Mouse (Mus musculus) midbrain, embryonic 10.5 days (tissue): ENCODE results near the gene Tob1. TPM values are rescaled to one million over a fixed set of nuclear protein-coding genes. Genes with fewer than 3 reads are reported as not detected.

ENCODE experiments used
- DNase-seq: peaks from one replicate; pipeline ENCODE4 v3.0.0-alpha.2; 2017; ENCODE audit warnings: low spot score
- H3K27ac ChIP-seq: fragments of 300-500 bp; sonication (generic); replicated peaks from 2 replicates; pipeline ENCODE4 v1.5.1; 2016; ENCODE audit warnings: mild to moderate bottlenecking
- H3K27me3 ChIP-seq: fragments of 300-500 bp; sonication (generic); 2 replicates; pipeline ENCODE4 v1.6.1; 2016; ENCODE audit warnings: low read depth, mild to moderate bottlenecking; ENCODE audit not compliant: poor library complexity, severe bottlenecking
- H3K36me3 ChIP-seq: fragments of 300-500 bp; sonication (generic); 2 replicates; pipeline ENCODE4 v1.6.1; 2016; ENCODE audit warnings: mild to moderate bottlenecking, moderate library complexity
- H3K4me1 ChIP-seq: fragments of 300-500 bp; sonication (generic); 2 replicates; pipeline ENCODE4 v1.6.1; 2016
- H3K4me3 ChIP-seq: fragments of 300-500 bp; sonication (generic); 2 replicates; pipeline ENCODE4 v1.5.1; 2016; ENCODE audit warnings: mild to moderate bottlenecking, moderate library complexity
- H3K9me3 ChIP-seq: fragments of 300-500 bp; sonication (generic); replicated peaks from 2 replicates; pipeline ENCODE4 v1.6.1; 2016; ENCODE audit warnings: mild to moderate bottlenecking
- WGBS: fragments of 180-500 bp; shearing (Covaris S2); methylation state at CpG from one replicate; pipeline ENCODE4 v1.1.7; 2016; 5-methylcytosine and 5-hydroxymethylcytosine counted together
- polyA plus RNA-seq: library from polyadenylated mRNA; unstranded; fragments of >200 nt; fragmentation: Nextera tagmentation; extraction: Ambion mirVana; gene quantifications from 2 replicates; pipeline ENCODE4 v1.2.1, GENCODE M21; 2016

Tob1 gene
- polyA plus RNA-seq, 1 experiment from 2014 or later: 18.4 TPM

DNA sequence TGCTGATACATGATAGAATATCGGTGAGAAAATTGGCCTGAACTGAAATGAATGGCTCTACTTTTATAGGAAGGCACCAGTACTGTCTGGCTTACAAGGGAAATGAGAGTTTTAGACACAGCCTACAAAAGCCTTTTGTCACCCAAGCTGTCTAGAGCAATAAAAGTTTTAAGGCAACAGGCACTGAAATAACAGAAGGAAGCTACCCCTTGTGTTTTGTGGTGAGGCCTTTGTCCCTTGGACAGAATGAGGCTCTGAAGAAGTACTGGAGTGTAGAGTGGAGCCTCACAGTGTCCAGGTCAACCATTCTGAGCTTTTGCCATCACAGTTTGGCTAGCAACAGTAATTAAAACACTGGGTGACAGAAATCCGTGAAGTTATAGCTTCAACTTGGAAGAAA, 5.0 kb downstream of the Tob1 start:
- Histone ChIP-seq H3K4me3 (no peak overlapping the region), H3K27ac (peak overlapping the region; percentile 64), H3K27me3 (no peaks in the 10 kb centered on the region), H3K9me3 (no peaks in the 10 kb centered on the region), H3K36me3 (peaks cover 23% of the 10 kb centered on the region), H3K4me1 (peaks cover 58% of the 10 kb centered on the region)
- 51% methylated on average over 2 of the region's 2 CpGs for WGBS
- peak; percentile 11 for DNase-seq

DNA sequence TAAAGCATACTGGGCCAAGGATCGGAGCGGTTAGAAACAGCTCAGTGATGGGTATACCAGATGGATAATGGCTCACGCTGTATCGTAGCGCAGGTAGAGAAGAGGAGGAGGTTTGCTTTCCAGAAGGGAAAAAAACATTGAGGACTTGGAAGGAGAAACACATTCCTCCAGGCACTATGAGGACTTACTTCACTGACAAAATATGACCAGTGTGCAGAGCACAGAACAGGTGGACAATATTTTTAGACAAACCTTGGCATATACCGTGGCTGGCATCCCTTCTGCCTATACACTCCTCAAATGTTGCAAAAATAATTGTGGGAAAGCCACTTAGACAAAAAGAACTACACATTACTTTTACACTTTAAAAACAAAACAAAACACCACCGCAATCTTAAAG, 10.0 kb downstream of the Tob1 start:
- Histone ChIP-seq H3K9me3 (no peaks in the 10 kb centered on the region), H3K4me1 (peaks cover 25% of the 10 kb centered on the region), H3K27me3 (no peaks in the 10 kb centered on the region), H3K27ac (no peak overlapping the region), H3K4me3 (no peak overlapping the region), H3K36me3 (no peaks in the 10 kb centered on the region)
- no peak for DNase-seq
- WGBS: 96% methylated on average over 7 of the region's 7 CpGs

DNA sequence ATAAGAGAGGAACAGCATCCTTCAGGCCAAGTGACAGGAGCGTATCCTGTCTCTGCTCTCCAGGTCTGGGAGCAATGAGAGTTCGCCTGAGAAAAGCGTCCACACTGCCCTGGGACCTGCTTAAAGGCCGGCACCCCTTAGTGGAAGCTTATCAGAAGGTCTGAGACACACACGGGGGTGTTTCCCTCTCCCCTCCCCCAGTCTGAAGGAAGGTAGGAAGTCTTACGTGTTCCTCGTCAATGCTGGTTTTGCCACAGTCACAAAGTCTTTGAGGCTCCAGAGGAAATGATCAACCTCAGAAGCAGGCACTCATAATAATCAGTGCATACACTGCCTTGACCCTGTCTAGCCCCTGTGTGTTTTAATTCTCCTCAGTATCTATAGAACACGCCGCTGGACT, 12.3 kb downstream of the Tob1 start:
- peaks cover 17% of the 10 kb centered on the region for H3K4me1 ChIP-seq
- H3K36me3 ChIP-seq: no peaks in the 10 kb centered on the region

DNA sequence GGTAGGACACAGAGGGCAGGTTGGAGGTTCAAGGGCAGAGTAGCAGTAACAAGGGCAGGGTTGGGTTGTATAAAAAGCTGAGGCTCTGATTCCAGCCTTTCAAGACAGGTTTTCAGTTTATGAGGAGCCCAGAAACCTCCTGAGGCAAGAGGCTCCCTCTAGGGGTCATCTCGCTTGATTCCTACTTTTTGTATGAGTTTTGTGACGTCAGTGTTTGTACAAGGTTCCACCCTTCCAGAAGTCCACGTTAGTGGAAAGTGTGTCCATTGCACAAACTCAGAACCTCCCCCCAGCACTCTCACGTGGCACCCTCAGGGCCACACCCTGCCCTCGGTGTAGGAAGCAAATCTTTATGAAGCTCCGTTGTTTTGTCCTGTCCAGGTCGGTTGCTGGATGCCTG, 14.7 kb downstream of the Tob1 start:
- Histone ChIP-seq H3K4me3 (no peak overlapping the region), H3K27me3 (no peaks in the 10 kb centered on the region), H3K27ac (no peak overlapping the region), H3K4me1 (peaks cover 18% of the 10 kb centered on the region), H3K36me3 (no peaks in the 10 kb centered on the region), H3K9me3 (no peaks in the 10 kb centered on the region)
- WGBS: 49% methylated on average over 7 of the region's 7 CpGs
- peak; percentile 14 for DNase-seq

More for the DNA sequence above, 12.3 kb downstream of the Tob1 start:
- no peaks in the 10 kb centered on the region for H3K9me3 ChIP-seq
- no peak overlapping the region for H3K4me3 ChIP-seq
- DNase-seq: no peak
- 83% methylated on average over 9 of the region's 9 CpGs for WGBS
- H3K27me3 ChIP-seq: no peaks in the 10 kb centered on the region
- H3K27ac ChIP-seq: no peak overlapping the region

DNA sequence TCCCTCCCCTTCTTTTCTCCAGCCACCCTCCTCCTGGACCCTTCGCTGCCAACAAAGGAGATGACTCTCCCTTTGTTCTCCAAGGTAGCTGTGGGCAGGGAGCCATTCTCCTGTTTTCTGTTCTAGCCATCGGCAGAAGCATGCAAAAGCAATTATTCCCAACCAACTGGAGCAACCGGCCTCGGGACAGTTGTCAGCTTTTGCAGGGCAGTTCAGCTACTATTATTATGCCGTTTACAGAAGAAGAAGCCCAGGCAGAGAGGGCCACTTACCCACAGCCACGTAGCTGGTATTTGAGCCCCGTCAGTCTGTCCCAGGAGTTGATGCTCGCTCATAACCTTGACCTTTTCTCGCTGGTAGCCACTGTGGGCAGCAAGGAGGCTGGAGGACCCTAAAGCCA, 17.2 kb downstream of the Tob1 start:
- Histone ChIP-seq H3K27ac (peak overlapping the region; percentile 61; the same call in 1 of the 2 replicates), H3K9me3 (no peaks in the 10 kb centered on the region), H3K4me1 (peaks cover 32% of the 10 kb centered on the region), H3K27me3 (no peaks in the 10 kb centered on the region), H3K36me3 (no peaks in the 10 kb centered on the region), H3K4me3 (no peak overlapping the region)
- peak; percentile 11 for DNase-seq
- WGBS: 56% methylated on average over 9 of the region's 9 CpGs

DNA sequence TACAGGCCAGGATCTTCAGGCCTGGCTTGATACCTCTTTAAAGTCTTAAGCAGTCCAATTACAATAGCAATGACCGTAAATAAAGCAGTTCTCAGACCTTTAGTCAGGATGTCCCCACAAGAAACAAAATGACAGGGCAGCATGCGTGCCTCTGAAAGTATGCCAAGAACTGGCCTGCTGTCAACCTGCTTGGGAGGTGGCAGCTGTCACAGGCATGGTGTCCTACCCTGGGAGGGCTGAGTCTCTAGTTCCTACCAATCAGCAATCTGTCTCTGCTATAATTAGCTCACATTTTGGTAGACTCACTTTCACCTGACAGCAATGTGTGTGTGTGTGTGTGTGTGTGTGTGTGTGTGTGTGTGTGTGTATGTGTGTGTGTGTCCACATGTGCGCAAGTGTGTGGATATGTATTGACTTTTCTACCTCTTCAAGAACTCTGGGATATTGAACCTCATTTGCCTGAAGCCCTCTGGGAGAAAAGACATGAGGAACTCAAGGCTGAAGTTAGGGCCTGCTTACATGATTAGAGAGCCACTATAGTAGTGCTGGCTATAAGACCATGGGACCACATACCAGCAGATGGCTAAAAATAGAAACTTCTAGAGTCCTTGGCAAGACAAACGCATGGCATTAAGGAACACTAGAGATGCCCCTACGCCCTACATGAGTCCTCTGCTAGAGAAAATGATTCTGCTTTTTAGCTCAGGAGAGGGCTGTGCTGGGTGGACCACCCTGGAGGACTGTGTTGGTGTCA, 18.1 kb downstream of the Tob1 start:
- Histone ChIP-seq H3K36me3 (no peaks in the 10 kb centered on the region), H3K4me1 (peaks cover 40% of the 10 kb centered on the region), H3K4me3 (no peak overlapping the region), H3K27me3 (no peaks in the 10 kb centered on the region), H3K27ac (no peak overlapping the region), H3K9me3 (no peaks in the 10 kb centered on the region)
- 92% methylated on average over 5 of the region's 5 CpGs for WGBS
- DNase-seq: no peak

DNA sequence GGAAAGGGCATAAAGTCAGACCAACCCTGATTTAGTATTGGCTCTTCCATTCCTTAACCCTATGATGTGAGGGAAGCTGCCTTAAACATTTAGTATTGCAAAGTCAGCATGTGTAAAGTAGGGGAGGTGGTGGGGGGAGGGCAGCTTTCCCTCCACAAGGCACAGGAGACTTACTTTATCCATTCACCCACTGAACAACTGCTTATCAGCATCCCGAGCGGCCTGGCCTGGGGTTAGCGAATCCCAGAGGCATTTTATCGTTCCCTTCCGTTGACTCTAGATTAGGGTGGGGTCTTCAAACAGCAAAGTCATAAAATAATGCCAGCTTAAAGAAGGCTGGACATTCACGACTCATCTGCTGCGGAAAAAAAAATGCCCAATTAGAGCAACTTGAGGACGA, 19.0 kb downstream of the Tob1 start:
- 86% methylated on average over 8 of the region's 8 CpGs for WGBS
- H3K36me3 ChIP-seq: no peaks in the 10 kb centered on the region
- H3K4me1 ChIP-seq: peaks cover 41% of the 10 kb centered on the region
- no peaks in the 10 kb centered on the region for H3K9me3 ChIP-seq
- no peak overlapping the region for H3K4me3 ChIP-seq
- no peaks in the 10 kb centered on the region for H3K27me3 ChIP-seq
- no peak for DNase-seq
- no peak overlapping the region for H3K27ac ChIP-seq

DNA sequence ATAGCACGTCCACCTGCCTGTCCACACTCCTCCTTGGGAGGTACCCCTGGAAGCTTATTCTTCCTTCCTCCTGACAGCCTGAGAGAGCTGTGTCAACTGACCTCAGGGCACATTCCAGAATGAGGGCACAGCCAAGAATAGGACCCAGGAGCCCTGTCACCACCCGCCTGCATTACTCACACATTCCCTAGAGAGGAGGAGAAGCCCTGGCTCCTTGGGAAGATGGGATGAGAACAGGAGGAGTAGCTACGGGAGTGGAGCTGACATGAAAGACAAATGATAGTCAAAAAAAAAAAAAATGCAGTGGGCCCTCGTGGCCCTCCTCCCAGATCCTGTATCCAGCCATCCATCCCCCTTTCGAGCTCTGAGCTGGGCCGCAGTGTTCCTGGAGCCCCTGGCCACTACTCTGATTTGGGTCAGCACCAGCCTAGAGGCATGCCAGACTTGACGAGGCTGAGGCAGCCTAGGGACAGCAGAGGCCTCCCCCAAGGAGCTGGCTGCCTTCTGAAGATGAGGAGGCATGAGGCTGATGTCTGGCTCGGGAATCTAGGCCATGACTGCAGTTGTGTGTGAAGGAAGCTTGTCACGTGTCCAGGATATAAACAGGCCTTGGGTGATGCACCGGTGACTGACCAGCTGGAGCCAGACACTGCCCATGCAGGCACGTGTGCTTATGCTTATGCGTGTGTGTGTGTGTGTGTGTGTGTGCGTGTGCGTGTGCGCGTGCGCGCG, 20.7 kb downstream of the Tob1 start:
- WGBS: 80% methylated on average over 19 of the region's 19 CpGs
- no peaks in the 10 kb centered on the region for H3K27me3 ChIP-seq
- H3K27ac ChIP-seq: no peak overlapping the region; the same call in none of the 2 replicates
- H3K9me3 ChIP-seq: no peaks in the 10 kb centered on the region
- no peak for DNase-seq
- no peaks in the 10 kb centered on the region for H3K36me3 ChIP-seq
- no peak overlapping the region for H3K4me3 ChIP-seq
- peaks cover 50% of the 10 kb centered on the region for H3K4me1 ChIP-seq

DNA sequence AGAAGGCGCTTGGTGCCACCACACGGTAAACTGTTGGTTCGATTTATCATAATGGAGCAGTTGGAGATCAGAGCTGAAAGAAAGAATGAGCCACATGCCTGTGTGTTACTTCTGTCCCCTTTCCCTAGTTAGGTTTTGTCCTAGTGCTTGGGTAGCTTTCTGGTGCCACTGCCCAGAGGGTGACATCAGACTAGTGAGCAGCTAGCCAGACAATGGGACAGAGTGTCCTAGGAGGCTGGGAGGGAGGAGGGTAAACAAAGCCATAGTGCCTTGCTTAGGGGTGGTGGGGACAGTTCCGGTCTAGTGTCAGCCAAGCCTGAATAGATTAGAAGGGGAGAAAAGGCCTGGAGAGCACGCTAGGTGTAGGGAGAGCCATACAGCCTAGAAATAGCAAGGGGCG, 22.2 kb downstream of the Tob1 start:
- Histone ChIP-seq H3K36me3 (no peaks in the 10 kb centered on the region), H3K27ac (peak overlapping the region; percentile 80), H3K27me3 (no peaks in the 10 kb centered on the region), H3K4me1 (peaks cover 42% of the 10 kb centered on the region), H3K4me3 (no peak overlapping the region), H3K9me3 (no peaks in the 10 kb centered on the region)
- 61% methylated on average over 6 of the region's 6 CpGs for WGBS
- no peak for DNase-seq

DNA sequence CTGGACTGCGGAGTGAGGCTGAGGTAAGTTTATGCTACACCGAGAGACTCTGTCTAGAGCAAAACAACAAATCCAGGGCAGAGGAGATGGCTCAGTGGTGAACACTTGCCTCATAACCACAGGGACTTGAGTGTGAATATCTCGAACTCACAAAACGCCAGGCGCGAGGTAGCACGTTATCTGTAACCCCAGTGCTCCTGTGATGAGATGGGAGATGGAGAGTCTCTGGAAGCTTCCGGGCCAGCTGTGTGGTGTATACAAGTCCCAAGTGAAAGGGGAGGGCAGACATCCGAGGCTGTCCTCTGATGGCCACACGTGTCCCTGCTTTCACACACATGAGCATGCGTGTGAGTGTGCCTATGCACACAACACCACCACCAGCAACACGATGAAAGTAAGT, 23.1 kb downstream of the Tob1 start:
- WGBS: 92% methylated on average over 12 of the region's 12 CpGs
- DNase-seq: no peak
- H3K4me1 ChIP-seq: peaks cover 35% of the 10 kb centered on the region
- no peak overlapping the region for H3K4me3 ChIP-seq
- H3K27me3 ChIP-seq: no peaks in the 10 kb centered on the region
- H3K36me3 ChIP-seq: no peaks in the 10 kb centered on the region
- peak overlapping the region; percentile 80; the same call in 1 of the 2 replicates for H3K27ac ChIP-seq
- H3K9me3 ChIP-seq: no peaks in the 10 kb centered on the region

DNA sequence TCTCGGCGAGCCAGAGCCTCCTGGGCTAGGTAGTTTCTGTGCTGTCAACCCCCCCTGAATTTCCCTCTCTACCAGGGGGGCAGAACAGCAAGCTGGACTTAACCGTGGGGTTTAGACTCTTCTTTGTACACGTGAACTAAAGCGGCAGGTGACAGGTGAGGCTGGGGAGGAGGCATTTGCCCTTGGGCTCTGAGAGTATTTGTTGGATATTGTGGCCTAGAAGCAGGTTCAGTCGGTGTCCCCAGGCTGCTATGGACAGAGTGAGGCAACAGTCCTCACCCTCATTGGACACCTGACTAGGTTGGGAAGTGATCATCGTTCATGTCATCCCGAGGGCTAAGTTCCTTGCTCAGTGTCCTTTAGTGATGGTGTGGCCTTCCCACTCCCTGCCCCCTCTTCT, 23.6 kb downstream of the Tob1 start:
- no peaks in the 10 kb centered on the region for H3K36me3 ChIP-seq
- no peak overlapping the region for H3K4me3 ChIP-seq
- no peaks in the 10 kb centered on the region for H3K9me3 ChIP-seq
- 93% methylated on average over 8 of the region's 8 CpGs for WGBS
- H3K27ac ChIP-seq: peak overlapping the region; percentile 81
- no peaks in the 10 kb centered on the region for H3K27me3 ChIP-seq
- H3K4me1 ChIP-seq: peaks cover 40% of the 10 kb centered on the region
- no peak for DNase-seq

DNA sequence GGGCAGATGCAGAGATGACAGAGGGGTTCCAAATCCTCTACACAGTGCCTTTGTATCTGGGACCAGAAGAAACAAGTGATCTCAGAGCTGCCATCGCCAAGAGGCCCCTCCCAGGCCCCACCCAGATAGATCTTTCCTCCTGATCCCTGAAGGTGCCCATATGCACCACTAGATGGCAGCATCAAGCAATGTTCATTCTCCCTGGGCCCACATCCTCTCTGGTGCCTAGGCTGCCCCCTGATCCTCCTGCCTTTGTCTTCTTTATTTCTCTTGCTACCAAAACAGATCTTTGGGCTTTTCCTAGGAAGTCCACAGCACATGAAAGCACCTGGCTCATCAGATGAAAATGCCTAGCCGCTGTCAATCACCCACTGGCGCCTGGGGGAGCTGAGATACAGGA, 24.8 kb downstream of the Tob1 start:
- WGBS: 16% methylated on average over 3 of the region's 3 CpGs
- peaks cover 45% of the 10 kb centered on the region for H3K4me1 ChIP-seq
- no peak overlapping the region for H3K4me3 ChIP-seq
- H3K36me3 ChIP-seq: no peaks in the 10 kb centered on the region
- H3K27me3 ChIP-seq: no peaks in the 10 kb centered on the region
- peak overlapping the region; percentile 81 for H3K27ac ChIP-seq
- peak; percentile 72 for DNase-seq
- H3K9me3 ChIP-seq: no peaks in the 10 kb centered on the region

DNA sequence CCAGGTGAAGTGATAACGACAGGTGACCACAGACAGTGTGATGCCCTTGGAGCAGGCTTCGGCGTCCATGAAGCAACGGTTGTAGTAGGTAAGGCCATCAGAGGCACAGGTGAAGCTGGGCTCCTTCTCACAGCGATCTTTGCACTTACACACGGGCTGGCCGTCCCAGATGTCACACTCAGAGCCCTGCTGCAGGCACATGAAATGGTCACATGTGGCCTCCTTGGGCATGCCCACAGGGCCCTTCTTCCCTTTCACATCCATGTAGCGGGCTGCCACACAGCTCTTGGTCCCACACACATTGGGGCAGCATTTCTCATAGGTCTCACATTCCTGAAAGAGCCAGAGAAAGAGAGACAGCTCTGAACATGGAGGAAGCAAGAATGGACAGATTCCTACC, 27.5 kb downstream of the Tob1 start:
- Histone ChIP-seq H3K9me3 (no peaks in the 10 kb centered on the region), H3K27me3 (peaks cover 26% of the 10 kb centered on the region), H3K27ac (no peak overlapping the region), H3K4me1 (peaks cover 46% of the 10 kb centered on the region), H3K36me3 (no peaks in the 10 kb centered on the region), H3K4me3 (no peak overlapping the region)
- WGBS: 92% methylated on average over 8 of the region's 8 CpGs
- no peak for DNase-seq
